Mouse (Mus musculus) C2C12 (cell line): ENCODE data around the gene Phex.

Experiments used
- CTCF ChIP-seq: IDR thresholded peaks from one replicate; pipeline ENCODE4 v1.5.1; 2011; ENCODE audit not compliant: control insufficient read depth, insufficient read depth, insufficient read length
- MYOD1 ChIP-seq: IDR thresholded peaks from one replicate; pipeline ENCODE4 v1.6.1; 2011; ENCODE audit warnings: low read depth; ENCODE audit not compliant: control insufficient read depth, insufficient read length
- MYOG ChIP-seq: IDR thresholded peaks from one replicate; pipeline ENCODE4 v1.6.1; 2011; ENCODE audit not compliant: control insufficient read depth, insufficient read length; ENCODE audit errors: extremely low read depth
- USF1 ChIP-seq: IDR thresholded peaks from one replicate; pipeline ENCODE4 v1.6.1; 2011; ENCODE audit warnings: low read depth, mild to moderate bottlenecking, control low read depth, moderate library complexity

GRCm38 (mm10) chrX:157324396-157324795 lies 90.7 kb downstream of the Phex start:
- no peak for TF ChIP-seq MYOD1
- TF ChIP-seq CTCF: no peak
- no peak for TF ChIP-seq USF1
- no peak for TF ChIP-seq MYOG
